Mouse (Mus musculus): ENCODE measurements around the gene Rab43. TPM values are rescaled to one million over a fixed set of nuclear protein-coding genes. Genes with fewer than 3 reads are reported as not detected.

The Rab43 gene
- total and polyA plus RNA-seq, 3 experiments, result 4.0 to 13.2 TPM; not detected in 1

- TF ChIP-seq ZMIZ1 (IDR thresholded peaks at IDR 0.05; ENCODE audit: low read depth, low read length) (peak; percentile 18), GATA1 (IDR thresholded peaks at IDR 0.05; ENCODE audit: low read depth, low read length) (no peak), TBP (IDR thresholded peaks at IDR 0.05; ENCODE audit: low read depth, low read length) (peak; percentile 79)
Observed at GRCm38 (mm10) chr6:87838551-87839197, 26.7 kb upstream of the Rab43 start, which contains the start of gene Isy1 (continued).

GRCm38 (mm10) chr6:87835695-87836094, 23.7 kb upstream of the Rab43 start, which contains the start of gene Gm45140:
Gm45140 (minus strand) TSS chr6:87835795.
- Histone ChIP-seq H3K79me2 (ENCODE audit: control insufficient read depth, insufficient read depth, low read length, poor library complexity) (peaks cover 13% of the 10 kb centered on the region), H3K9me3 (replicated peaks; ENCODE audit: insufficient read depth, low read length) (no peaks in the 10 kb centered on the region), H3K27me3 (ENCODE audit: control insufficient read depth in 1 of 2, insufficient read depth in 2 of 2, low read length in 2 of 2) (no peaks in the 10 kb centered on the region), H3K4me1 (ENCODE audit: control insufficient read depth in 1 of 2, insufficient read depth in 2 of 2, low read length in 2 of 2) (peaks cover 0 to 3% of the 10 kb centered on the region in 2 experiments; a peak in 1 of 4 replicates), H3K36me3 (ENCODE audit: control insufficient read depth in 1 of 2, insufficient read depth in 2 of 2, low read length in 2 of 2) (peaks cover 6 to 9% of the 10 kb centered on the region in 2 experiments), H3K9ac (ENCODE audit: control insufficient read depth, low read depth, low read length, poor library complexity, severe bottlenecking) (no peak within 1 kb of the TSS), H3K27ac (ENCODE audit: control insufficient read depth, low read depth, low read length) (no peak within 1 kb of the TSS), H3K4me3 (ENCODE audit: control insufficient read depth in 1 of 2, insufficient read depth in 1 of 2, low read depth in 2 of 2, low read length in 2 of 2) (no peak within 1 kb of the TSS)
- TF ChIP-seq CHD1 (IDR thresholded peaks at IDR 0.05; ENCODE audit: low read depth, low read length) (no peak), POLR2AphosphoS2 (IDR thresholded peaks at IDR 0.05; ENCODE audit: low read length) (no peak), USF2 (IDR thresholded peaks at IDR 0.05; ENCODE audit: borderline replicate concordance in 1 of 2, insufficient read depth in 1 of 2, low read depth in 1 of 2, low read length in 2 of 2) (no peak), USF1 (IDR thresholded peaks at IDR 0.05; ENCODE audit: low read depth, low read length) (no peak), NELFE (IDR thresholded peaks at IDR 0.05; ENCODE audit: low read depth, low read length) (no peak), POLR2AphosphoS5 (IDR thresholded peaks at IDR 0.05; ENCODE audit: borderline replicate concordance, low read depth, low read length) (no peak), CTCF (IDR thresholded peaks at IDR 0.05 in 2 of 3, conservative IDR thresholded peaks at IDR 0.05 in 1 of 3; ENCODE audit: control insufficient read depth in 1 of 3, insufficient read depth in 1 of 3, low read depth in 2 of 3, low read length in 3 of 3, poor library complexity in 1 of 3, severe bottlenecking in 1 of 3) (no peak), TCF12 (IDR thresholded peaks at IDR 0.05; ENCODE audit: low read depth, low read length) (no peak), E2F4 (IDR thresholded peaks at IDR 0.05; ENCODE audit: borderline replicate concordance, low read depth, low read length) (no peak), GATA1 (IDR thresholded peaks at IDR 0.05; ENCODE audit: low read depth, low read length) (no peak), SIN3A (IDR thresholded peaks at IDR 0.05; ENCODE audit: low read length) (no peak), TAL1 (IDR thresholded peaks at IDR 0.05; ENCODE audit: low read length) (no peak)
- no peak for DNase-seq (ENCODE audit: low read depth, low spot score)

GRCm38 (mm10) chr6:87820366-87820765, 8.4 kb upstream of the Rab43 start:
- H3K36me3 ChIP-seq (ENCODE audit: control insufficient read depth in 1 of 2, insufficient read depth in 2 of 2, low read length in 2 of 2), result peaks cover 9 to 18% of the 10 kb centered on the region in 2 experiments
- DNase-seq (ENCODE audit: low read depth, low spot score), result no peak

More at GRCm38 (mm10) chr6:87820366-87820765, 8.4 kb upstream of the Rab43 start:
- H3K9ac ChIP-seq (ENCODE audit: control insufficient read depth, low read depth, low read length, poor library complexity, severe bottlenecking), result no peak overlapping the region
- TF ChIP-seq NELFE (IDR thresholded peaks at IDR 0.05; ENCODE audit: low read depth, low read length) (no peak), CTCF (IDR thresholded peaks at IDR 0.05 in 2 of 3, conservative IDR thresholded peaks at IDR 0.05 in 1 of 3; ENCODE audit: control insufficient read depth in 1 of 3, insufficient read depth in 1 of 3, low read depth in 2 of 3, low read length in 3 of 3, poor library complexity in 1 of 3, severe bottlenecking in 1 of 3) (no peak), EP300 (IDR thresholded peaks at IDR 0.05; ENCODE audit: low read depth in 1 of 2, low read length in 2 of 2) (no peak), ELF1 (IDR thresholded peaks at IDR 0.05; ENCODE audit: low read depth, low read length) (no peak), RAD21 (IDR thresholded peaks at IDR 0.05; ENCODE audit: low read depth, low read length) (no peak), MYB (IDR thresholded peaks at IDR 0.05; ENCODE audit: low read depth, low read length) (no peak), NRF1 (IDR thresholded peaks at IDR 0.05; ENCODE audit: insufficient read depth, low read depth, low read length, poor library complexity, severe bottlenecking) (no peak), E2F4 (IDR thresholded peaks at IDR 0.05; ENCODE audit: borderline replicate concordance, low read depth, low read length) (no peak), POLR2AphosphoS5 (IDR thresholded peaks at IDR 0.05; ENCODE audit: borderline replicate concordance, low read depth, low read length) (no peak), ZKSCAN1 (IDR thresholded peaks at IDR 0.05; ENCODE audit: low read depth, low read length) (no peak), KAT2A (conservative IDR thresholded peaks at IDR 0.05; ENCODE audit: low read depth, low read length) (no peak), MYC (IDR thresholded peaks at IDR 0.05; ENCODE audit: low read depth, low read length) (no peak), SIN3A (IDR thresholded peaks at IDR 0.05; ENCODE audit: low read length) (no peak)
- no peaks in the 10 kb centered on the region for H3K27me3 ChIP-seq (ENCODE audit: control insufficient read depth in 1 of 2, insufficient read depth in 2 of 2, low read length in 2 of 2)
- H3K79me2 ChIP-seq (ENCODE audit: control insufficient read depth, insufficient read depth, low read length, poor library complexity), result no peaks in the 10 kb centered on the region
- peaks cover 0 to 11% of the 10 kb centered on the region in 2 experiments; a peak in 2 of 4 replicates for H3K4me1 ChIP-seq (ENCODE audit: control insufficient read depth in 1 of 2, insufficient read depth in 2 of 2, low read length in 2 of 2)
- no peak overlapping the region for H3K4me3 ChIP-seq (ENCODE audit: control insufficient read depth in 1 of 2, insufficient read depth in 1 of 2, low read depth in 2 of 2, low read length in 2 of 2)
- H3K27ac ChIP-seq (ENCODE audit: control insufficient read depth, low read depth, low read length), result no peak overlapping the region
- H3K9me3 ChIP-seq (replicated peaks; ENCODE audit: insufficient read depth, low read length), result no peaks in the 10 kb centered on the region

Data from MEL (cell line).